Mouse (Mus musculus) liver, embryonic 16.5 days (tissue): Measurements from ENCODE around the gene Man2a2. TPM values are rescaled to one million over a fixed set of nuclear protein-coding genes. Genes with fewer than 3 reads are reported as not detected.

Source experiments
- ATAC-seq: fragments of 200-750 bp; cut with Nextera tagmentation; 2 replicates; pipeline ENCODE4 v1.8.0; 2017; ENCODE audit warnings: low read depth, mild to moderate bottlenecking, moderate number of reproducible peaks, moderate library complexity
- H3K27ac ChIP-seq: fragments of 300-500 bp; sonication (generic); 2 replicates; pipeline ENCODE4 v1.5.1; 2014; ENCODE audit warnings: mild to moderate bottlenecking, low read length
- H3K27me3 ChIP-seq: fragments of 300-500 bp; sonication (generic); 2 replicates; pipeline ENCODE4 v1.6.1; 2014; ENCODE audit warnings: low read depth, low read length, mixed read lengths; ENCODE audit not compliant: control insufficient read depth, insufficient read depth
- H3K36me3 ChIP-seq: fragments of 300-500 bp; sonication (generic); 2 replicates; pipeline ENCODE4 v1.6.1; 2014; ENCODE audit warnings: mild to moderate bottlenecking; ENCODE audit not compliant: control insufficient read depth, insufficient read depth
- H3K4me1 ChIP-seq: fragments of 300-500 bp; sonication (generic); 2 replicates; pipeline ENCODE4 v1.6.1; 2014; ENCODE audit warnings: low read depth, low read length, mixed read lengths; ENCODE audit not compliant: control insufficient read depth
- H3K4me2 ChIP-seq: fragments of 300-500 bp; sonication (generic); 2 replicates; pipeline ENCODE4 v1.6.1; 2014; ENCODE audit warnings: low read depth, low read length, mixed read lengths
- H3K4me3 ChIP-seq: fragments of 300-500 bp; sonication (generic); 2 replicates; pipeline ENCODE4 v1.5.1; 2014; ENCODE audit warnings: low read depth, mild to moderate bottlenecking, low read length
- H3K9ac ChIP-seq: fragments of 300-500 bp; sonication (generic); 2 replicates; pipeline ENCODE4 v1.6.1; 2014; ENCODE audit warnings: low read depth, low read length
- H3K9me3 ChIP-seq: fragments of 300-500 bp; sonication (generic); replicated peaks from 2 replicates; pipeline ENCODE4 v1.6.1; 2016; ENCODE audit warnings: low read length; ENCODE audit not compliant: control insufficient read depth
- WGBS: fragments of 180-500 bp; shearing (Covaris S2); extraction: QIAGEN DNeasy Blood & Tissue Kit; methylation state at CpG from one replicate; pipeline ENCODE4 v1.1.7; 2014; ENCODE audit not compliant: insufficient replicate concordance; 5-methylcytosine and 5-hydroxymethylcytosine counted together
- polyA plus RNA-seq: library from polyadenylated mRNA; unstranded; fragments of >200 nt; fragmentation: Nextera tagmentation; extraction: Ambion mirVana; gene quantifications from 2 replicates; pipeline ENCODE4 v1.2.1, GENCODE M21; 2015

Man2a2 gene
- polyA plus RNA-seq, 1 experiment from 2014 or later = 3.1 TPM

DNA sequence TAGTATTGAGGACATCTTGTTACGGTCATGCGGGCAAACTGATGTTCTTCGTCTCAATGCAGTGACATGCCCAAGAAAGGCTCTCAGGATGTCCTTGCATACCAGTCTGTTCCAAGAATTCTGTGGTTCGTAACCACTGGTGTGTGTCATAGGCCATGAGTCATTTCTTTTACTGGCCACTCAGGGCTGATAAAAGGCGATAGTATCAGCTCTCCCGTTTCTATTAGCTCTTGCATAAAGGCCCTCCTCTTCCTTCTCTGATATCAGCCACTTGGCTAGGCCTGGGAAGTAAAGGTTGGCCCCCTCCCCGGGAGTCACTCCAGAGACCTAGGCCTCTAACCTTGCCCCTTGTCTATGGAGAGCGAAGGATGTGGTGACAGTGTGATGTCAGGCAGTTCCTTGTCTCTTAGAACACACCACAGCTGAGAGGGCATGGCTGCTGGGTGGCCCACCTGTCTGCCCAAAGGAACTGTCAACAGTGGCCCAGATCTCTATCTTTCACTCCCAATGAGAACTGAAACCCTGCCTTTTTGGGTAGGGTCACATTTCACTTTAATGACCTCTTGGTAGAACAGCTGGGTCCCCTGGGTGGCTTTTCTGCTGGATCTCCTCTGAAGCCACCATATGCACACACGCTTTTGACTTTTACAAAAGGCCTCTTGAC is 4.3 kb upstream of the Man2a2 start:
- Histone ChIP-seq H3K9me3 (no peaks in the 10 kb centered on the region), H3K9ac (no peak overlapping the region), H3K27me3 (peaks cover 17% of the 10 kb centered on the region), H3K36me3 (no peaks in the 10 kb centered on the region), H3K4me2 (no peak overlapping the region), H3K27ac (no peak overlapping the region), H3K4me1 (no peaks in the 10 kb centered on the region; the same call in none of the 2 replicates), H3K4me3 (no peak overlapping the region)
- ATAC-seq = no peak
- 39% methylated on average over 9 of the region's 9 CpGs for WGBS

- Histone ChIP-seq H3K27me3 (peaks cover 25% of the 10 kb centered on the region), H3K36me3 (no peaks in the 10 kb centered on the region), H3K4me1 (peaks cover 3% of the 10 kb centered on the region), H3K4me2 (no peak overlapping the region), H3K9ac (no peak overlapping the region), H3K4me3 (no peak overlapping the region), H3K9me3 (no peaks in the 10 kb centered on the region), H3K27ac (no peak overlapping the region)
- no peak for ATAC-seq
- 71% methylated on average over 3 of the region's 3 CpGs for whole genome bisulfite sequencing
Measured at GRCm38 (mm10) chr7:80374733-80375132, 3.6 kb upstream of the Man2a2 start.

DNA sequence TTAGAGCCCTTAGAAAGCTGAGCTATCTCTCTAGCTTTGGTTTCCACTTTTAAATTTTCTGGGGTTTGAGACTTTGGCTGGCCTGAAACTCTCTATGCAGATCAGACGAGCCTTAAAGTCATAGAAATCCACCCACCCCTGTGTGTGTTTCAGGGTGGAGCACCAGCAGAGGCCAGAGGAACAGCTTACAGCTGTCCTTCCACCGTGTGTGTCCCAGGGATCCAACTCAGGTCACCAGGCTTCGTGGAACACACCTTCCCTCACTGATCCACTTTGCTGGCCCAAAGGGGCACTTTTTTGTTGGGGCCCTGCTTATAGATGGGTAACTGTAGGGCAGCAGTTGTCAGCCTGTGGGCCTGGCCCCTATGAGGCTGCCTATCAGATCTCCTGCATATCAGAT is 3.1 kb upstream of the Man2a2 start:
- Histone ChIP-seq H3K27ac (no peak overlapping the region), H3K4me2 (no peak overlapping the region), H3K9me3 (no peaks in the 10 kb centered on the region), H3K27me3 (peaks cover 27% of the 10 kb centered on the region), H3K9ac (no peak overlapping the region), H3K4me1 (peaks cover 5% of the 10 kb centered on the region), H3K36me3 (no peaks in the 10 kb centered on the region), H3K4me3 (no peak overlapping the region)
- ATAC-seq = no peak
- 48% methylated on average over 3 of the region's 3 CpGs for WGBS

GRCm38 (mm10) chr7:80373850-80374249 is 2.7 kb upstream of the Man2a2 start:
- Histone ChIP-seq H3K27ac (no peak overlapping the region), H3K4me2 (no peak overlapping the region), H3K4me1 (peaks cover 5% of the 10 kb centered on the region), H3K9me3 (no peaks in the 10 kb centered on the region), H3K36me3 (no peaks in the 10 kb centered on the region), H3K4me3 (no peak overlapping the region), H3K9ac (no peak overlapping the region), H3K27me3 (peaks cover 27% of the 10 kb centered on the region)
- 71% methylated on average over 12 of the region's 12 CpGs for WGBS
- no peak for ATAC-seq

DNA sequence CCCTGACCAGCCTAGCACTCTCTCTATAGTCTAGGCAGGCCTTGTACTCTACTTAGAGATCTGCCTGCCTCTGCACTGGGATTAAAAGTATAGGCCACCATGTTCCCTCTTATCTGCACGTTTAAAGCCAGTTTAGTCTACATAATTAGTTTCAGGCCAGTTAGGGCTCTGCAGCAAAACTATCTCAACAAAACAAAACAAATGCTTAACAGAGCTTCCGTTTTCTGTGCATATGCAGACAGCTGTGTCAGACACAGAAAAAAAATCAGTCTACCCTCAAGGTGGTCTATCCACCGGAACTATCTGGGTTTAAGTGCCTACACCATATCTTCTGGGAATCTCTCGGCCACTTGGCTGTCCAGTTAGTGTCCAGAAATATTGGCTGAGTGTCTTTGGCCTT is 2.2 kb upstream of the Man2a2 start:
- Histone ChIP-seq H3K9me3 (no peaks in the 10 kb centered on the region), H3K4me3 (no peak overlapping the region), H3K9ac (no peak overlapping the region), H3K4me1 (peaks cover 5% of the 10 kb centered on the region), H3K27me3 (peaks cover 27% of the 10 kb centered on the region), H3K27ac (no peak overlapping the region), H3K4me2 (no peak overlapping the region), H3K36me3 (no peaks in the 10 kb centered on the region)
- no peak for ATAC-seq
- WGBS = 54% methylated on average over 4 of the region's 4 CpGs

GRCm38 (mm10) chr7:80372667-80373066 is 1.5 kb upstream of the Man2a2 start:
- no peak for ATAC-seq
- no peak overlapping the region for H3K9ac ChIP-seq
- WGBS = 26% methylated on average over 2 of the region's 2 CpGs

DNA sequence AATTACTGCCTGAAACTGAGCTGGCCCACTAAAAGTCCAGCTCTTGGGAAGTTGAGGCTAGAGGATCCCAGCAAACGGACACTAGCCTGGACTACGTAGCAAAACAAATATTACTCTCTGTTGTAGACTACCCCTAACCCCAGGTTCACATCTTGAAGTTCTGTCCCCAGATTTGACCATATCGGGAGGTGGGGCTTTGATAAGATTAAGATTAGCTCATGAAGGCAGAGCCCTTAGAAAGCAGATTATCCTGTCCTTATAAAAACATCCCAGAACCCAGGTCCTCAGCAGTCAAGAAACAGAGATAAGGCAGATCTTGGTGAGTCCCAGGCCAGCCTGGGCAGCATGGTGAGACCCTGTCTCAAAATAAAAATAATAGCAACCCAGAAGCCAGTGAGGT is 991 bp upstream of the Man2a2 start:
- H3K9ac ChIP-seq = no peak overlapping the region; the same call in 1 of the 2 replicates
- no peak overlapping the region for H3K4me3 ChIP-seq
- 51% methylated on average over 3 of the region's 3 CpGs for WGBS
- H3K4me1 ChIP-seq = peaks cover 5% of the 10 kb centered on the region
- peaks cover 27% of the 10 kb centered on the region for H3K27me3 ChIP-seq
- no peak overlapping the region for H3K4me2 ChIP-seq
- H3K27ac ChIP-seq = no peak overlapping the region
- H3K36me3 ChIP-seq = no peaks in the 10 kb centered on the region
- H3K9me3 ChIP-seq = no peaks in the 10 kb centered on the region
- ATAC-seq = no peak

More at GRCm38 (mm10) chr7:80372667-80373066, 1.5 kb upstream of the Man2a2 start:
- Histone ChIP-seq H3K4me2 (no peak overlapping the region), H3K4me3 (no peak overlapping the region), H3K27ac (no peak overlapping the region), H3K36me3 (no peaks in the 10 kb centered on the region), H3K27me3 (peaks cover 27% of the 10 kb centered on the region), H3K9me3 (no peaks in the 10 kb centered on the region), H3K4me1 (peaks cover 5% of the 10 kb centered on the region)

- Histone ChIP-seq H3K4me2 (peak overlapping the region; percentile 79), H3K9ac (peak overlapping the region; percentile 70), H3K9me3 (no peaks in the 10 kb centered on the region), H3K36me3 (no peaks in the 10 kb centered on the region), H3K27ac (peak overlapping the region; percentile 74), H3K27me3 (peaks cover 27% of the 10 kb centered on the region), H3K4me3 (peak overlapping the region; percentile 73), H3K4me1 (peaks cover 5% of the 10 kb centered on the region)
- peak; percentile 46 for ATAC-seq
- under 1% methylated on average over 28 of the region's 31 CpGs for WGBS
Measured at GRCm38 (mm10) chr7:80370649-80371040, 530 bp downstream of the Man2a2 start.

DNA sequence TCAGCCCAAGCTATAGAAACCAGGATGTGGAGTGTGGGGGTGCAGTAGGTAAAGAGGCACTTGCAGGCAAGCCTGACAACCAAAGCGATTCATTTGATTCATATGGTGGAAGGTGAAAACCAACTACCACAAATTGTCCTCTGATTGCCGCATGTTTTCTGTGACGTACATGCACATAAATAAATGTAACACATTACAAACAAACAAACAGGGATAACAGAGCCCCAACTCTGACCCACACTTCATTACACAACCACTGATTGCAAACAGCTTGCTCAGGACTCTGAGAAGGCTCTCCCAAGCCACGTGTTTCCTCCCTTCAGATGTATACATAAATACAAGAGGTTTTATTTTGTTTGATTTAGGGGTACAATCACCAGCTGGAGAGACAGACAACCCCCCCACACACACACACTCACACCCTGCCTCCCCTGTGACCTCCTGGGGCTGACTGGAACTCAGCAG is 1.2 kb downstream of the Man2a2 start:
- H3K36me3 ChIP-seq = no peaks in the 10 kb centered on the region
- peak; percentile 12; the same call in 1 of the 2 replicates for ATAC-seq
- no peaks in the 10 kb centered on the region for H3K9me3 ChIP-seq
- H3K4me1 ChIP-seq = peaks cover 5% of the 10 kb centered on the region
- H3K4me2 ChIP-seq = peak overlapping the region; percentile 79
- peaks cover 27% of the 10 kb centered on the region for H3K27me3 ChIP-seq
- H3K9ac ChIP-seq = no peak overlapping the region
- H3K27ac ChIP-seq = no peak overlapping the region; the same call in 1 of the 2 replicates
- H3K4me3 ChIP-seq = peak overlapping the region; percentile 73
- 25% methylated on average over 4 of the region's 4 CpGs for WGBS
